Mouse (Mus musculus) cerebellum, adult 2 months (tissue): ENCODE results near the gene Ptges. TPM values are rescaled to one million over a fixed set of nuclear protein-coding genes. Genes with fewer than 3 reads are reported as not detected.
"Not testable (repeated sequence)": the region's sequence is repeated elsewhere in the genome, so short reads cannot be mapped to it uniquely, and the experiment has no call there.

ENCODE experiments used
- DNase-seq, 2 experiments: peaks; one replicate each; pipeline ENCODE4 v3.0.0; 2021
- H3K27ac ChIP-seq: fragments of 200-500 bp; 2 replicates; pipeline ENCODE4 v1.5.1; 2012; ENCODE audit warnings: low read length, control low read depth, inconsistent platforms; ENCODE audit not compliant: insufficient read depth
- H3K27me3 ChIP-seq: fragments of 200-500 bp; 2 replicates; pipeline ENCODE4 v1.6.1; 2012; ENCODE audit warnings: inconsistent platforms, mild to moderate bottlenecking, low read length, moderate library complexity; ENCODE audit not compliant: control insufficient read depth, insufficient read depth
- H3K4me1 ChIP-seq: fragments of 200-500 bp; 2 replicates; pipeline ENCODE4 v1.6.1; 2011; ENCODE audit warnings: low read length; ENCODE audit not compliant: control insufficient read depth, insufficient read depth
- H3K4me3 ChIP-seq: fragments of 200-500 bp; replicated peaks from 2 replicates; pipeline ENCODE3; 2011; ENCODE audit warnings: mild to moderate bottlenecking, low read depth, low read length, control low read depth; ENCODE audit not compliant: insufficient read depth
- CTCF ChIP-seq: fragments of 200-500 bp; IDR thresholded peaks from 2 replicates; pipeline ENCODE4 v1.5.1; 2011; ENCODE audit warnings: low read depth, mild to moderate bottlenecking, control low read depth, low read length, moderate library complexity, borderline replicate concordance; ENCODE audit not compliant: insufficient read depth
- POLR2A ChIP-seq: fragments of 200-500 bp; IDR thresholded peaks from 2 replicates; pipeline ENCODE4 v1.6.1; 2011; ENCODE audit warnings: low read length, control low read depth, borderline replicate concordance; ENCODE audit not compliant: insufficient read depth
- WGBS: fragments of 180-500 bp; shearing (Covaris S2); methylation state at CpG from one replicate; pipeline ENCODE4 v1.1.7; 2018; 5-methylcytosine and 5-hydroxymethylcytosine counted together
- polyA plus RNA-seq: library from polyadenylated mRNA; depleted of rRNA; stranded (reverse); fragments of >200 nt; gene quantifications from 2 replicates; pipeline ENCODE4 v1.2.3, GENCODE M21; 2012

Gene Ptges
- polyA plus RNA-seq, 1 experiment, result 3.7 TPM

- H3K4me1 ChIP-seq, result peaks cover 9% of the 10 kb centered on the region
- peak in 1 of 2 experiments; percentile 28 for DNase-seq
- no peaks in the 10 kb centered on the region for H3K27me3 ChIP-seq
- no peak overlapping the region for H3K4me3 ChIP-seq
- no peak for TF ChIP-seq POLR2A
- no peak for TF ChIP-seq CTCF
- no peak overlapping the region for H3K27ac ChIP-seq
- WGBS, result 55% methylated on average over 9 of the region's 9 CpGs
These were observed 2.4 kb downstream of the Ptges start for GRCm38 (mm10) chr2:30927151-30927781.

- peak overlapping the region; percentile 25; the same call in 1 of the 2 replicates for H3K27ac ChIP-seq
- H3K4me3 ChIP-seq, result no peak overlapping the region
- no peaks in the 10 kb centered on the region for H3K27me3 ChIP-seq
- TF ChIP-seq POLR2A (no peak), CTCF (no peak)
- WGBS, result 78% methylated on average over 4 of the region's 4 CpGs
- DNase-seq, result no peak
- H3K4me1 ChIP-seq, result peaks cover 9% of the 10 kb centered on the region
These were observed 3.3 kb downstream of the Ptges start for GRCm38 (mm10) chr2:30926381-30926780.

DNA sequence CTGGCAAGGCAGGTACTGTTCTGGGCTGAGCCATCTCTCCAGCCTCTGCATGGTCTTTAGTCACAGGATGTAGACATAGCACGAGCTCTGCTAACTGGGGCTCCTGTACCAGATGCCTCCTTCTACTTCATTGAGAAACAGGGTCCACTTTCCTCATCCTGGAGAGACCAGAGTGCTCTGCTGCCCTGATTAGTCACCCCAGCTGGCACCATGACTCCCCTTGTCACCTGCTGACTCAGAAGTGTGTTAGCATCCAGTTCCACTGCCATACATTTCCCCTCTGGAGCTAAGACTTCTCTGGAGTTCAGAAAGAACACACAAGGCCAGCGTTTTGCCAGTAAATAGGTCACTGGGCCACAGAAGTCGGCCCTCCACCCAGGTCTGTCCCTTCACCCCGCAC lies 4.5 kb downstream of the Ptges start:
- TF ChIP-seq CTCF (no peak), POLR2A (no peak)
- DNase-seq, result no peak
- Histone ChIP-seq H3K27ac (no peak overlapping the region), H3K4me1 (peaks cover 9% of the 10 kb centered on the region), H3K4me3 (no peak overlapping the region), H3K27me3 (no peaks in the 10 kb centered on the region)
- WGBS, result 80% methylated on average over 4 of the region's 4 CpGs

GRCm38 (mm10) chr2:30923099-30923498 lies 6.6 kb downstream of the Ptges start:
- DNase-seq, result no peak
- H3K4me3 ChIP-seq, result no peak overlapping the region
- peaks cover 5% of the 10 kb centered on the region for H3K4me1 ChIP-seq
- H3K27me3 ChIP-seq, result no peaks in the 10 kb centered on the region
- 75% methylated on average over 3 of the region's 3 CpGs for WGBS
- H3K27ac ChIP-seq, result no peak overlapping the region
- no peak for TF ChIP-seq CTCF
- no peak for TF ChIP-seq POLR2A

- no peak for DNase-seq
- 43% methylated on average over 7 of the region's 7 CpGs for WGBS
These were observed 9.4 kb downstream of the Ptges start for GRCm38 (mm10) chr2:30920216-30920615.

GRCm38 (mm10) chr2:30918780-30919329 lies 10.8 kb downstream of the Ptges start:
- Histone ChIP-seq H3K4me1 (peaks cover 4% of the 10 kb centered on the region), H3K4me3 (no peak overlapping the region), H3K27me3 (no peaks in the 10 kb centered on the region), H3K27ac (no peak overlapping the region)
- TF ChIP-seq POLR2A (no peak), CTCF (no peak)
- 77% methylated on average over 8 of the region's 8 CpGs for WGBS
- no peak for DNase-seq

More at GRCm38 (mm10) chr2:30920216-30920615, 9.4 kb downstream of the Ptges start:
- Histone ChIP-seq H3K27me3 (no peaks in the 10 kb centered on the region), H3K4me1 (peaks cover 8% of the 10 kb centered on the region), H3K4me3 (no peak overlapping the region), H3K27ac (no peak overlapping the region)
- no peak for TF ChIP-seq CTCF
- no peak for TF ChIP-seq POLR2A

DNA sequence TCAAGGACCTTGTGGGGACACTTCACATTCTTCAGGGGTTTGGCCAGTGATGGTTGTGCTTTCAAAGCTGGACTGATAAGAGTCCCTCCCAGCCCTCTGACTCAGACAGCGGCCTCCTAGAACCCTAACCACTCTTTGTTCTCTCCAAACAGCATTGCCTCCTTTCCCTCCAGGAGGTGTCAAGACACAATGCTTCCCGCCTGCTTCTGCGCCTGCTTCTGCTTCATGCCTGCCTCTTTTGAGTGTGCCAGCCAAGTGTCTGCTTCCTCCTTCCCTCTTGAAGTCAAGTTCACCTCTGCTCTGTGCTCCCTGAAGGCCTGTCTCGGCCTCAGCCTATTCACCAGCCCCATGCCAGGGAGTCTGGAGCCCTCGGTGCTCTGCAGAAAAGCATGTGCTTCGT lies 11.5 kb downstream of the Ptges start:
- TF ChIP-seq POLR2A (no peak), CTCF (no peak)
- no peak overlapping the region for H3K4me3 ChIP-seq
- whole genome bisulfite sequencing, result 71% methylated on average over 6 of the region's 6 CpGs
- no peak overlapping the region for H3K27ac ChIP-seq
- peaks cover 3% of the 10 kb centered on the region; the same call in 1 of the 2 replicates for H3K4me1 ChIP-seq
- no peak for DNase-seq
- H3K27me3 ChIP-seq, result no peaks in the 10 kb centered on the region

- WGBS, result 52% methylated on average over 7 of the region's 7 CpGs
- no peaks in the 10 kb centered on the region for H3K27me3 ChIP-seq
- no peak overlapping the region for H3K4me3 ChIP-seq
- TF ChIP-seq CTCF (no peak), POLR2A (no peak)
- H3K4me1 ChIP-seq, result peaks cover 3% of the 10 kb centered on the region; the same call in 1 of the 2 replicates
- no peak for DNase-seq
- no peak overlapping the region for H3K27ac ChIP-seq
These were observed 12.0 kb downstream of the Ptges start for GRCm38 (mm10) chr2:30917649-30918048.

DNA sequence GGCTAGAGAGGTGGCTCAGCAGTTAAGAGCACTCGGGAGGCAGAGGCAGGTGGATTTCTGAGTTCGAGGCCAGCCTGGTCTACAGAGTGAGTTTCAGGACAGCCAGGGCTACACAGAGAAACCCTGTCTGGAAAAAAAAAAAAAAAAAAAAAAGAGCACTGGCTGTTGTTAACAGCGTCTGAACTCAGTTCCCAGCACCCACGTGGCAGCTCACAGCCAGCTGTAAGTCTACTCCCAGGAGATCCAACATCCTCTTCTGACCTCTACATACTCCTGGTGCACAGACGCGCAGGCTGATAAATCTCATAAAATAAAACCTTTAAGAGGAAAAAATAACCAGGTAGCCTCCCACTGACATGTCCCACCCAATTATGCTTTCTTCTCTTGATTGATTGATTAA lies 13.7 kb downstream of the Ptges start:
- 80% methylated on average over 6 of the region's 6 CpGs for WGBS
- H3K27me3 ChIP-seq, H3K4me3 ChIP-seq, H3K27ac ChIP-seq, DNase-seq, H3K4me1 ChIP-seq: not testable (repeated sequence)
